Mouse (Mus musculus) ES-E14 (cell line): ENCODE results near the gene Tbc1d19. TPM values are rescaled to one million over a fixed set of nuclear protein-coding genes. Genes with fewer than 3 reads are reported as not detected.

Source experiments
- DNase-seq: peaks from one replicate; pipeline ENCODE4 v3.0.0-alpha.2; 2013; ENCODE audit warnings: low read depth, low spot score
- H3K27ac ChIP-seq: 2 replicates; pipeline ENCODE4 v1.5.1; 2012; ENCODE audit warnings: low read depth, mild to moderate bottlenecking, low read length, moderate library complexity, mixed read lengths; ENCODE audit not compliant: poor library complexity, insufficient read depth, severe bottlenecking
- H3K36me3 ChIP-seq: 2 replicates; pipeline ENCODE4 v1.6.1; 2012; ENCODE audit warnings: mild to moderate bottlenecking, low read length, moderate library complexity, mixed read lengths; ENCODE audit not compliant: control insufficient read depth, poor library complexity, insufficient read depth, severe bottlenecking
- H3K4me1 ChIP-seq, 2 experiments: fragments of 150-350 bp in 1 of 2; sonication (generic) in 1 of 2; 2 replicates each; pipeline ENCODE4 v1.6.1; 2012; ENCODE audit warnings: low read length in 2 of 2, mild to moderate bottlenecking in 1 of 2, mixed read lengths in 1 of 2; ENCODE audit not compliant: control insufficient read depth in 2 of 2, insufficient read depth in 2 of 2, poor library complexity in 1 of 2
- H3K4me3 ChIP-seq, 2 experiments: fragments of 150-350 bp in 1 of 2; sonication (generic) in 1 of 2; 2 replicates each; pipeline ENCODE4 v1.5.1; 2012; ENCODE audit warnings: low read length in 2 of 2, low read depth in 1 of 2, mild to moderate bottlenecking in 1 of 2, mixed read lengths in 1 of 2; ENCODE audit not compliant: insufficient read depth in 1 of 2, poor library complexity in 1 of 2, severe bottlenecking in 1 of 2
- H3K9ac ChIP-seq: 2 replicates; pipeline ENCODE4 v1.6.1; 2012; ENCODE audit warnings: low read depth, mild to moderate bottlenecking, low read length, mixed read lengths; ENCODE audit not compliant: poor library complexity, insufficient read depth, severe bottlenecking
- H3K9me3 ChIP-seq: fragments of 150-350 bp; sonication (generic); 2 replicates; pipeline ENCODE4 v1.6.1; 2012; ENCODE audit warnings: low read depth, mild to moderate bottlenecking, low read length; ENCODE audit not compliant: control insufficient read depth, insufficient read depth
- CHD2 ChIP-seq: IDR thresholded peaks from 2 replicates; pipeline ENCODE4 v1.6.1; 2014; ENCODE audit warnings: mild to moderate bottlenecking, low read depth, low read length, inconsistent platforms
- HCFC1 ChIP-seq: IDR thresholded peaks from 2 replicates; pipeline ENCODE4 v1.6.1; 2012; ENCODE audit warnings: low read length, inconsistent platforms, borderline replicate concordance; ENCODE audit not compliant: insufficient read depth
- MAFK ChIP-seq: IDR thresholded peaks from 2 replicates; pipeline ENCODE4 v1.6.1; 2014; ENCODE audit warnings: mild to moderate bottlenecking, low read depth, low read length, inconsistent platforms; ENCODE audit not compliant: insufficient read depth
- ZC3H11A ChIP-seq: IDR thresholded peaks from 2 replicates; pipeline ENCODE4 v1.6.1; 2012; ENCODE audit warnings: low read depth, mild to moderate bottlenecking, inconsistent platforms, low read length, borderline replicate concordance
- ZNF384 ChIP-seq: IDR thresholded peaks from 2 replicates; pipeline ENCODE4 v1.6.1; 2012; ENCODE audit warnings: low read depth, low read length, inconsistent platforms
- in situ Hi-C, 2 experiments: fragments of 600-800 bp; cut with MboI; formaldehyde crosslinking; loops; one replicate each; pipeline ENCODE4 v1.15.1; 2025; ENCODE audit warnings: low sequenced_read_pairs in 2 of 2, inconsistent platforms in 1 of 2; ENCODE audit not compliant: unreplicated experiment in 2 of 2
- total RNA-seq: library from RNA; depleted of rRNA; stranded (reverse); fragments of 300-350 nt; gene quantifications from 2 replicates; pipeline ENCODE4 v1.2.3, GENCODE M21; 2012

Gene Tbc1d19
- total RNA-seq, 1 experiment: 19.2 TPM

GRCm38 (mm10) chr5:53929205-53929614, 119.8 kb downstream of the Tbc1d19 start:
- H3K4me1 ChIP-seq: peaks cover 0 to 3% of the 10 kb centered on the region in 2 experiments; a peak in 1 of 4 replicates
- no peak overlapping the region for H3K27ac ChIP-seq
- H3K9me3 ChIP-seq: no peaks in the 10 kb centered on the region
- no peak overlapping the region for H3K4me3 ChIP-seq
- TF ChIP-seq ZNF384 (no peak), HCFC1 (no peak), CHD2 (no peak), MAFK (no peak), ZC3H11A (no peak)
- no peak overlapping the region for H3K9ac ChIP-seq
- in situ Hi-C loops: no loop called here
- no peak for DNase-seq
- no peaks in the 10 kb centered on the region for H3K36me3 ChIP-seq

DNA sequence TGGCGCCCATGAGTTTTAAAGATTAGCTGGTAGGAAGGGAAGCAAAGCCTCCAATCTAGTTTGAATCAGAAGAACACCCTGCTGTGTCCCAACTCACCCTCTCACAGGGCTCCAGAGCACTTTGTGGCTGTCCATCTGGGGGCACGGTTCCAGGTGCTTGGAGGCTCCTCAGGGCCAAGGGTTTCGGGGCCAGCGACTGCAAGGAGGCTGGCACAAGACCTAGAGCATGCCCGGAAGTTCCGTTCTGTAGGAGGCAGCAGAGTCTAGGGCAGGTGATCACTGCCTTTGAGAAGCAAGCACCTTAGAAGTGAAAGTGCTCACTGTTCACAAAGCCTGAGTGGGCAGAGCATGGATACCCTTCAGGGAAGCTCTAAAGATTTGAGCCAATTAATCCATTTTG, 120.4 kb downstream of the Tbc1d19 start:
- no peak for TF ChIP-seq ZC3H11A
- TF ChIP-seq CHD2: no peak
- TF ChIP-seq ZNF384: no peak
- no peak for TF ChIP-seq MAFK
- TF ChIP-seq HCFC1: no peak
- Histone ChIP-seq H3K27ac (no peak overlapping the region), H3K4me3 (no peak overlapping the region), H3K4me1 (peaks cover 0 to 3% of the 10 kb centered on the region in 2 experiments; a peak in 1 of 4 replicates), H3K9ac (no peak overlapping the region), H3K36me3 (no peaks in the 10 kb centered on the region), H3K9me3 (no peaks in the 10 kb centered on the region)
- DNase-seq: no peak
- in situ Hi-C loops: no loop called here

- H3K9ac ChIP-seq: no peak overlapping the region
- peaks cover 0 to 3% of the 10 kb centered on the region in 2 experiments; a peak in 1 of 4 replicates for H3K4me1 ChIP-seq
- H3K36me3 ChIP-seq: no peaks in the 10 kb centered on the region
- TF ChIP-seq HCFC1 (no peak), ZNF384 (no peak), MAFK (no peak), CHD2 (no peak), ZC3H11A (no peak)
- DNase-seq: no peak
- H3K4me3 ChIP-seq: no peak overlapping the region
- in situ Hi-C loops: no loop called here
- H3K27ac ChIP-seq: no peak overlapping the region
- H3K9me3 ChIP-seq: no peaks in the 10 kb centered on the region
Observed at GRCm38 (mm10) chr5:53931011-53931410, 121.6 kb downstream of the Tbc1d19 start.

- H3K4me3 ChIP-seq: no peak overlapping the region
- no peak for TF ChIP-seq CHD2
- no peak for TF ChIP-seq ZC3H11A
- no peak for TF ChIP-seq HCFC1
- TF ChIP-seq ZNF384: no peak
- TF ChIP-seq MAFK: no peak
- no peak overlapping the region for H3K9ac ChIP-seq
- no peaks in the 10 kb centered on the region for H3K36me3 ChIP-seq
- peaks cover 0 to 3% of the 10 kb centered on the region in 2 experiments; a peak in 1 of 4 replicates for H3K4me1 ChIP-seq
- H3K27ac ChIP-seq: no peak overlapping the region
- no peaks in the 10 kb centered on the region for H3K9me3 ChIP-seq
- in situ Hi-C loops: no loop called here
- DNase-seq: no peak
Observed at GRCm38 (mm10) chr5:53933628-53934027, 124.2 kb downstream of the Tbc1d19 start.

DNA sequence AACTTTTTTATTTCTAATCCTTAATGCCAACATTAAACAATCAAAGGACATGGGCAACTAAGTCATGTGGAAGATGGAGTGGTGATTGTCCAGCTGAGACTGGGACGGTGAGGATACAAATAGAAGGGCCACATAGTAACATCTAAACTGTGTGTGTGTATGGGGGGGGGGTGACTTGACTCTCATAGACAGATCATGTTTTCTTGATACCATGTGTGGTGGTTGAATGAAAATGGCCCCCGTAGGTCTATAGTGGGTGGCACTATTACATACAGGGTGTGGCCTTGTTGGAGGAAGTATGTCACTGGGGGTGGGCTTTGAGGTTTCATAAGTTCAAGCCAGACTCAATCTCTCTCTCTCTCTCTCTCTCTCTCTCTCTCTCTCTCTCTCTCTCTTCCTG, 124.6 kb downstream of the Tbc1d19 start:
- TF ChIP-seq CHD2: no peak
- no peak for TF ChIP-seq ZNF384
- no peak for TF ChIP-seq ZC3H11A
- no peak for TF ChIP-seq HCFC1
- TF ChIP-seq MAFK: no peak
- in situ Hi-C loops: no loop called here
- Histone ChIP-seq H3K36me3 (no peaks in the 10 kb centered on the region), H3K4me1 (peaks cover 0 to 3% of the 10 kb centered on the region in 2 experiments; a peak in 1 of 4 replicates), H3K4me3 (no peak overlapping the region), H3K9me3 (no peaks in the 10 kb centered on the region), H3K9ac (no peak overlapping the region), H3K27ac (no peak overlapping the region)
- DNase-seq: no peak
